Mouse (Mus musculus): ENCODE measurements around the gene Vmn2r71. TPM values are rescaled to one million over a fixed set of nuclear protein-coding genes. Genes with fewer than 3 reads are reported as not detected.

Vmn2r71 gene
- polyA plus RNA-seq (2015; fragmentation: Illumina TruSeq; extraction: RNeasy Lipid Tissue Mini Kit (QIAGEN cat#74804); ENCODE audit: low read depth, low replicate concordance) = not detected

GRCm38 (mm10) chr7:85562787-85563186 is at the start of gene Vmn2r71:
TSS of gene Vmn2r71 (plus strand) at chr7:85563087.

GRCm38 (mm10) chr7:85569092-85569491 is 6.2 kb downstream of the Vmn2r71 start, which contains the start of gene Vmn2r70:
TSS of gene Vmn2r70 (minus strand) at chr7:85569192.

Other genes with a start within 250 kb of the Vmn2r71 start
- not detected for gene Vmn2r69, start 147.2 kb upstream of the Vmn2r71 start, polyA plus RNA-seq (2015; fragmentation: Illumina TruSeq; extraction: RNeasy Lipid Tissue Mini Kit (QIAGEN cat#74804); ENCODE audit: low read depth, low replicate concordance)
- not detected for gene Vmn2r70, start 6.1 kb downstream of the Vmn2r71 start, polyA plus RNA-seq (2015; fragmentation: Illumina TruSeq; extraction: RNeasy Lipid Tissue Mini Kit (QIAGEN cat#74804); ENCODE audit: low read depth, low replicate concordance)
- not detected for gene Vmn2r72, start 192.0 kb downstream of the Vmn2r71 start, polyA plus RNA-seq (2015; fragmentation: Illumina TruSeq; extraction: RNeasy Lipid Tissue Mini Kit (QIAGEN cat#74804); ENCODE audit: low read depth, low replicate concordance)